Mouse (Mus musculus): ENCODE data around the gene Snca.
A peak's percentile ranks its signal among the peaks of the same experiment; 100 is the strongest.
"Not testable (repeated sequence)": the region's sequence is repeated elsewhere in the genome, so short reads cannot be mapped to it uniquely, and the experiment has no call there.

The Snca gene

GRCm38 (mm10) chr6:60724110-60724829 is 105.4 kb downstream of the Snca start:
- no peak for DNase-seq (ENCODE audit: low read depth, low spot score)

- DNase-seq (ENCODE audit: low read depth, low spot score) = peak; percentile 84
These were observed 112.1 kb downstream of the Snca start for GRCm38 (mm10) chr6:60717566-60717965.

- no peak for DNase-seq (ENCODE audit: low read depth, low spot score)
These were observed 119.6 kb downstream of the Snca start for GRCm38 (mm10) chr6:60709997-60710471.

GRCm38 (mm10) chr6:60698072-60698471 is 131.6 kb downstream of the Snca start:
- no peak for DNase-seq (ENCODE audit: low read depth, low spot score)

- not testable (repeated sequence) for DNase-seq (ENCODE audit: low read depth, low spot score)
These were observed 142.6 kb downstream of the Snca start for GRCm38 (mm10) chr6:60687048-60687447.

- peak; percentile 45 for DNase-seq (ENCODE audit: low read depth, low spot score)
These were observed 147.4 kb downstream of the Snca start for GRCm38 (mm10) chr6:60682233-60682632.

All from telencephalon, adult 2 months (tissue).